Mouse (Mus musculus) left cerebral cortex, adult 18-20 months (tissue): Measurements from ENCODE around the gene Serf2. TPM values are rescaled to one million over a fixed set of nuclear protein-coding genes. Genes with fewer than 3 reads are reported as not detected.

Experiments
- DNase-seq, 2 experiments: peaks; one replicate each; pipeline ENCODE4 v3.0.0; 2021 to 2022; ENCODE audit warnings: low spot score in 2 of 2, mixed read lengths in 1 of 2
- long read RNA-seq, 2 experiments: library from polyadenylated mRNA; stranded (forward); transcript quantifications; one replicate each; pipeline ENCODE4 v2.0.0; 2021
- total RNA-seq, 2 experiments: library from RNA; stranded (reverse); gene quantifications; 2 replicates each; pipeline ENCODE4 v1.2.3; 2021

Serf2 gene
- total RNA-seq, result 100 to 1,000 TPM; 150 to 163 TPM
- long read RNA-seq, experiment 1, transcript Serf2-202 (3 exons, 876 nt), result minor isoform, 5 of 229 reads
- long read RNA-seq, experiment 1, transcript Serf2-204 (3 exons, 3,056 nt), result major isoform, 183 of 229 reads
- long read RNA-seq, experiment 1, transcript Serf2-203 (2 exons, 3,105 nt), result minor isoform, 8 of 229 reads
- long read RNA-seq, experiment 1, transcript Serf2-201 (3 exons, 525 nt), result minor isoform, 11 of 229 reads
- long read RNA-seq, experiment 1, partial matches to known transcripts, result 5 of 229 reads
- long read RNA-seq, experiment 1, other reads (novel, unspliced or antisense), result 17 of 229 reads
- long read RNA-seq, experiment 2, transcript Serf2-201 (3 exons, 525 nt), result minor isoform, 12 of 201 reads
- long read RNA-seq, experiment 2, transcript Serf2-203 (2 exons, 3,105 nt), result minor isoform, 5 of 201 reads
- long read RNA-seq, experiment 2, transcript Serf2-204 (3 exons, 3,056 nt), result major isoform, 161 of 201 reads
- long read RNA-seq, experiment 2, transcript Serf2-202 (3 exons, 876 nt), result minor isoform, 10 of 201 reads
- long read RNA-seq, experiment 2, partial matches to known transcripts, result 4 of 201 reads
- long read RNA-seq, experiment 2, other reads (novel, unspliced or antisense), result 9 of 201 reads

GRCm38 (mm10) chr2:121448739-121449535 is at the start of gene Serf2:
TSS of gene Serf2 (plus strand) at chr2:121449195.
- DNase-seq, result peak; percentile 96 to 99

GRCm38 (mm10) chr2:121403296-121403695 is 45.7 kb upstream of the Serf2 start:
- no peak for DNase-seq

DNA sequence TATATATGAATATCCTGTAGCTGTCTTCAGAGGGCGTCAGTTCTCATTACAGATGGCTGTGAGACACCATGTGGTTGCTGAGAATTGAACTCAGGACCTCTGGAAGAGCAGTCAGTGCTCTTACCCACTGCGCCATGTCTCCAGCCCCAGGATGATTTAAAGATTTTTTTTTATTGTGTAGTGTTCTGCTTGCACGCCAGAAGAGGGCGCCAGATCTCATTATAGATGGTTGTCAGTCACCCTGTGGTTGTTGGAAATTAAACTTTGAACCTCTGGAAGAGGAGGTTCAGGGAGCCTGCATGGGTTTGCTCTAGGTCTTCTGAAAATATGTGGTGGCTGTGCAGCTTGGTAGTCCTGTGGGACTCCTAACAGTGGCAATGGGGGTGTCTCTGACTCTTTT is 40.8 kb upstream of the Serf2 start:
- peak in 1 of 2 experiments; percentile 13 for DNase-seq

- no peak for DNase-seq
Measured at GRCm38 (mm10) chr2:121412843-121413386, 36.1 kb upstream of the Serf2 start.

DNA sequence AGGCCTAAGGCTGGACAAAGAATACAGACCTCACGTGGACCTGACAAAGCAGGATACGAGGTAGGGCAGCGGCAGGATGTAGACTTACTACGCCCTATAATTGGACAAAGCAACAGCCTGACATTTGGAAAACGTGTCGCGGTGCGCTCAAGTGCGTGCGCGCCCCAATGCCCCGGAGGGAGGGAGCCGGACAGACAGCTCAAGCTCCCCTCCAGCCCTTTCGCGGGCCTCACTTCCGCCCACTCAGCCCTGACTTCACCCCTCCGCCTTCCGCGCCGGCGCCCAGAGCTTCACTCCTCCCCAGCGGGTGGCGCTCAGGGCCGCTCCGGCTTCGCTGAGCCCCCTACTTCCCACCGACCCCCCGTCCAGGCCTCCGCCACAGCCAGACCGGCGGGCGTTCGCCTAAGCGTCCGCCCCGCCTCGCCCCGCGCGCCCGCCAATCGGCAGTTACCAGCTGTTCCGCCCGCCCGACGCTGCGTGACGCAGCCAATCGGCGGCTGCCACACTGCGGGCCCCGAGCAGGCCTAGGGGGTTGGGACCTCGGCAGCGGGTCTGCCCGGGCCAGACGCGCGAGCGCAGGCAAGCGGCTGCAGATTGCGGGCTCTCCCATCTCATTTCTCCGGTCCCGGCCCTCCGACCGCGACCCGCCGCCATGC is 35.5 kb upstream of the Serf2 start, which contains the start of the genes Pdia3 and Catsper2:
Gene Pdia3, plus strand, starts transcription at position 389 of the 656 bp plus-strand sequence.
Gene Catsper2, minus strand, starts transcription at position 406 of the 656 bp plus-strand sequence.
- DNase-seq, result peak; percentile 93 to 97

DNA sequence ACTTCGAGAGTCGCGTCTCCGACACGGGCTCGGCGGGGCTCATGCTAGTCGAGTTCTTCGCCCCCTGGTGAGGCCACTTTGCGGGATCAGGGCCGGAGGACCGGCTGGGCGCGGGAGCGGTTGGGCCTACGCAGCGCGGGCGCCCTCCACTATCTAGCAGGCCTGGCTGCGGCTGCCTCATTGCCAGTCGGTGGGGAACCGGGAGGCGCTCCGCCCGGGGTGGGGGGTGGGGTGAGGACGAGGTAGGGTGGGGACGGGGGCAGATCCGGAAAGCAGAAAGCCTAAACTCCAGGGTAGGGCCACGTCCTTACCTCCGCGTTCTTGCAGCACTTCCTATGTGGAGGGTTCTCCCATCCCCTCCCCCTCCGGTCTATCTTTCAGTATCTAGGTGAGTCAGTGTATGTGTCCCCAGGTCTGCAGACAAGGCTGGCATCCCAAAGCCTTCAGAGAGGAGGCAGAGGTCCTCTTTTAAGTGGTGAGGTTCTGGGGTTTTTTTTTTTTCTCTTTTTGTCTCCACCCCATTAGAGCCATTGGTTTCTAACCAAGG is 34.8 kb upstream of the Serf2 start:
- peak; percentile 11 to 40 for DNase-seq

GRCm38 (mm10) chr2:121415103-121415502 is 33.9 kb upstream of the Serf2 start:
- DNase-seq, result no peak

DNA sequence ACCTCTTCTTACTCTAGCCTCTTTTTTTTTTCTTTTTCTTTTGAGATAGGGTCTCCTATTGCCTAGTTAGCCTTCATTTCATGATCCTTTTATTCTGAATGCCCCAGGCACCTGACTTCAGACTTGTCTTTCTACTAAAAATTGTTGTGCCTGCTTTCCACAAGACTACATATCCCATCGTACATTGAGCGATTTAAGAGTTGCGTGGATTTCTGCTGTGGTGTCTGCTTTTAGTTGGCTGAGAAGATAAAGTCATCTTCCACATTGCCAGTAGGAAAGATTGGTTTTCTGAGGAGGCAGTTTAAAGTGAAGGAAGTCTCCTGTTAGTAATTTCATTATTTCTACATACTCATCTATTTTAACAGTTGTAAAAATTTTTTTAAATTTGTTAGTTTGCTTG is 33.4 kb upstream of the Serf2 start:
- no peak for DNase-seq

DNA sequence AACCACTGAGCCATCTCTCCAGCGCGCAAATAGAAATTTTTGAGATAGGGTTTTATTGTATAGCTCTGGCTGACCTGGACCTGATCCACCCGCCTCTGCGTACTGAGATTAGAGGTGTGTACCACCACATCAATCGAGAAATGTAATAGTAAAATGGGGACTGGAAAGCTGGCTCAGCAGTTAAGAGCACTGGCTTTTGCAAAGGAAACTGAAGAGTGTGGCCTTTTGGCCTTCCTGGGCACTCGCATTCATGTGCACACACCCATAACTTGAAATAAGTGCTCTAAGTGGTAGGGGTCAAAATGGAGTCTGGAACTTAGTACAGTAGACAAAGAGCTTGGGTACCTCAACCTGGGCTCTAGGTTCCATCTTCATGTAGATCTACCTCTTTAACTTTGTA is 32.6 kb upstream of the Serf2 start:
- DNase-seq, result no peak

- DNase-seq, result no peak
Measured at GRCm38 (mm10) chr2:121418476-121418875, 30.5 kb upstream of the Serf2 start.

DNA sequence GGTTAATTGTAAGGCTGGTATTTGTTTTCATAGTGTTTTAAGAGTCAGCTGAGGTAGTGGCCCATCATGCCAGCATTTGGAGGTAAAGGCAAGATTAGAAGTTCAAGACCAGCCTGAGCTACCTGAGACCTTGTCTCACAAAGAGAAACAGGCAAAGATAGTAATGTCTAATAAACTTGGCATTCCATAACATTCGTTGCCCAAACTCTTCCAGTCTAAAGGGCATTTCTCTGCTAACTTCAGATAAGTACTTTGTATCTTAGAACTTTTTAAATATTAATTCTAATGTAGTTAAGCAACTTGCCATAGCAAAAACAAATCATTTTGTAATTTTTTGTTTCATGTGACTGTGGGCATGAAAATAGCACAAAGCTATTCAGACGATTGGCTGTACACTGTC is 25.8 kb upstream of the Serf2 start:
- no peak for DNase-seq

DNA sequence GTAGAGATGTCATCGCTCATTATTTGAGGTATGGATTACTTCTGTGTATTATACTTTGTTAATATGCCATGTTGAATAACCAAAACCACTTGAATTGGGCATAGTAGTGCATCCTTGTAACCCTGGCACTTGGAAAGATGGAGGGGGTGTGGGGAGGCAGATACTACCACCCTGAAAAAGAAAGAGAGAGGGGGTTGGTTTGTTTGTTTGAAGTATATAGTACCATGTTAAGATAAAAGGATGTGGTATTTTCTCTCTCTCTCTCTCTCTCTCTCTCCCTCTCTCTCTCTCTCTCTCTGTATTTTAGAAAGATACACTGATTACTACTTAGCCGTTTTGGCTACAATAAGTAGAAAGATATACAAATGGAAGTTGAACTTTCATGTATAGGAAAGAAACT is 23.1 kb upstream of the Serf2 start:
- DNase-seq, result no peak

GRCm38 (mm10) chr2:121434854-121435253 is 14.1 kb upstream of the Serf2 start:
- DNase-seq, result no peak

- DNase-seq, result no peak
Measured at GRCm38 (mm10) chr2:121439746-121440145, 9.2 kb upstream of the Serf2 start.

DNA sequence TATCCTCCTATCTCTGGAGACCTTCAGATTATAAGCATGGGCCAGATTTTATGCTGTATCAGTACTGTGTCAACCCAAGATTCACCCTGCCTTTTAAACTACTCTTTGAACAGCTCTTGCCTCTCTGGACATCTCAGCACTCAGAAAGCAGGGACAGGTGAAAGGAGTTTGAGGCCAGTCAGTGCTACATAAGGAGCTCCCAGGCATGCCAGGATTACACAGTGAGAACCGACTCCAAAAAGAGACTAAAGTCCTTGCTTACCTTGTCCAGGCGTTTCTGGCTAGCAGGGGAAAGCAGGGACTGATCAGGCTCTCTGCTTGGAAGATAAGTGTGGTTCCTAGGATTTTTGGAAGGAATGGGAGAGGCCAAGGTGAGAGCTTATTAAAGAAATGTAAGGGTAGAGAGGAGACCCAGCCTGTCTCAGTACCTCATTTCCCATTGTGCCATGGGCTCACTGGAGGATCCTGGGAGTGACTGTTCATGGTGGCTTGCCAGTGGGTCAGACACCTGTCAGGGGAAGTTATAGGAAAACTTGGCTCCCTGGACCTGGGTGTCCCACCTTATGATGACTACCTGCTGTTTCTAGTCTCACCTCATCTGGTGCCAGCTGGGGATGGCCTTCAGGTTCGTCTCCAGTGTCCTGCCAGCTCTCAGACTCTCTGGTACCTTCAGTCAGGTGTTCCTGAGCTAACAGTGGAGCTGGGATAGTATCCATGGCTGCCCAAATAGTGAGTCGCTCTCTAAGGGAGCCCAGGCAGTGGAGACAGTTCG is 8.0 kb upstream of the Serf2 start:
- DNase-seq, result no peak

- no peak for DNase-seq
Measured at GRCm38 (mm10) chr2:121441800-121442199, 7.2 kb upstream of the Serf2 start.

- DNase-seq, result no peak
Measured at GRCm38 (mm10) chr2:121442259-121443067, 6.5 kb upstream of the Serf2 start.

DNA sequence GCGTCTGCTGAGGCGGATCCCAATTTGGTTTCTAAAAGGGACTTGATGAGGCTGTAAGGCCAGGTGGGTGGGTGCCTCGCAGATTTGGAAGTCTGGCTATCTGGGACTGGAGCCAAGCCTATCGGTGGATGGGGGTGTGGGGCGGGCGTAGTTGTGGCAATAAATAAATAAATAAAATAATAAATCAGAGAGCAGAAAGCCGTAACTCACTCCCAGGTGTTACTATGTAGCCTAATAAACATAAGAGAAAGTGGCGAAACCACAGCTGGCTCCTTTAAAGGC is 6.0 kb upstream of the Serf2 start:
- DNase-seq, result no peak

DNA sequence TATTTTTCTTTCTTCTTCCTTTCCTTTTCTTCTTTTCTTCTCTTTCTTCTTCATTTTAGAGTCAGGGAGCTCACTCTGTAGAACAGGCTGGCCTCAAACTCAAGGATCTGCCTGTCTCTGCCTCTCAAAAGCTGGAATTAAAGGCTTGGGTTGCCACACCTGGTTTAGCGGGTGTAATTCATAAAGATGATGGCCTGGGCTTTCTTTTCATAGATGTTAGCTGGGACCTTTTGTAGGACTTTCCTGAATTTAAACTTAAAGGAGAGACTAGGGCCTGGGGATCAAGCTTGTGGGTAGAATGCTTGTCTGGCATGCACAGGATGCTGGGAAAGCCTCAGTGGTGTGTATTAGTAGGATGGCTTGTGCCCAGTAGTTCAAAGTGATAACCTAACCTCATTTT is 4.8 kb upstream of the Serf2 start, which contains the start of gene Ell3:
Gene Ell3, minus strand, starts transcription at position 101 of the 400 bp plus-strand sequence.
- DNase-seq, result no peak
